Mouse (Mus musculus) 3T3-L1 (cell line): ENCODE measurements around the gene BC049352.

ENCODE experiments used
- DNase-seq: peaks from one replicate; pipeline ENCODE4 v3.0.0-alpha.2; 2015; ENCODE audit warnings: low read depth, low spot score

Gene BC049352

GRCm38 (mm10) chr9:45189661-45190174, 7.9 kb downstream of the BC049352 start:
- no peak for DNase-seq

- no peak for DNase-seq
Observed at GRCm38 (mm10) chr9:45195468-45195867, 13.7 kb downstream of the BC049352 start.

- DNase-seq: no peak
Observed at GRCm38 (mm10) chr9:45196125-45196830, 14.5 kb downstream of the BC049352 start.

- DNase-seq: no peak
Observed at GRCm38 (mm10) chr9:45197549-45197948, 15.7 kb downstream of the BC049352 start.

- DNase-seq: no peak
Observed at GRCm38 (mm10) chr9:45201319-45201947, 19.6 kb downstream of the BC049352 start.

GRCm38 (mm10) chr9:45202021-45202798, 20.4 kb downstream of the BC049352 start:
- DNase-seq: no peak

GRCm38 (mm10) chr9:45203797-45204410, 22.1 kb downstream of the BC049352 start, which contains the start of gene Tmprss4:
Gene Tmprss4 (minus strand): TSS chr9:45204092.
- no peak for DNase-seq

- no peak for DNase-seq
Observed at GRCm38 (mm10) chr9:45205143-45205542, 23.3 kb downstream of the BC049352 start.

GRCm38 (mm10) chr9:45206121-45206520, 24.3 kb downstream of the BC049352 start:
- no peak for DNase-seq

- no peak for DNase-seq
Observed at GRCm38 (mm10) chr9:45207015-45207743, 25.4 kb downstream of the BC049352 start.

GRCm38 (mm10) chr9:45212001-45212400, 30.2 kb downstream of the BC049352 start:
- no peak for DNase-seq

- DNase-seq: no peak
Observed at GRCm38 (mm10) chr9:45215526-45216179, 33.8 kb downstream of the BC049352 start.

- no peak for DNase-seq
Observed at GRCm38 (mm10) chr9:45219644-45220043, 37.8 kb downstream of the BC049352 start.

- DNase-seq: peak; percentile 87
Observed at GRCm38 (mm10) chr9:45221567-45221966, 39.8 kb downstream of the BC049352 start.

GRCm38 (mm10) chr9:45229359-45229758, 47.6 kb downstream of the BC049352 start:
- no peak for DNase-seq

- DNase-seq: no peak
Observed at GRCm38 (mm10) chr9:45235668-45236227, 53.9 kb downstream of the BC049352 start.

- no peak for DNase-seq
Observed at GRCm38 (mm10) chr9:45236744-45237143, 54.9 kb downstream of the BC049352 start.

- no peak for DNase-seq
Observed at GRCm38 (mm10) chr9:45241397-45241796, 59.6 kb downstream of the BC049352 start.

- no peak for DNase-seq
Observed at GRCm38 (mm10) chr9:45245432-45245831, 63.6 kb downstream of the BC049352 start.

- no peak for DNase-seq
Observed at GRCm38 (mm10) chr9:45246060-45246459, 64.3 kb downstream of the BC049352 start.
